Comparison of ENCODE assay signal across 8 mouse cellular contexts in genomic region chr11:79993356-79994270, GRCm38 (mm10). TPM values are rescaled to one million over a fixed set of nuclear protein-coding genes. Genes with fewer than 3 reads are reported as not detected.
DNase-seq lines count a peak whose midpoint lies in the region; ATAC-seq and TF ChIP-seq lines count a peak whose summit lies in the region.

No protein-coding gene starts in this region.

- H3K4me2 ChIP-seq in embryonic facial prominence, embryonic 14.5 days (ENCODE audit: low read depth, low read length) = peak overlapping the region; percentile 61
- H3K4me2 ChIP-seq in hindbrain, postnatal 0 days (ENCODE audit: low read depth, low read length) = peak overlapping the region; percentile 65

- ATAC-seq in embryonic facial prominence, embryonic 14.5 days (ENCODE audit: low read depth) = peak; percentile 32
- peak; percentile 58 for ATAC-seq in hindbrain, postnatal 0 days

- H3K27me3 ChIP-seq in embryonic facial prominence, embryonic 14.5 days (replicated peaks; ENCODE audit: control insufficient read depth, insufficient read depth, low read length) = no peaks in the 10 kb centered on the region
- H3K27me3 ChIP-seq in hindbrain, postnatal 0 days (ENCODE audit: insufficient read depth, low read length) = no peaks in the 10 kb centered on the region

- no peak for TF ChIP-seq CTCF in layer of hippocampus, adult 2 months (conservative IDR thresholded peaks at IDR 0.05)
- no peak for TF ChIP-seq CTCF in hindbrain, postnatal 0 days (IDR thresholded peaks at IDR 0.05; ENCODE audit: low read depth)

- peaks cover 4% of the 10 kb centered on the region; the same call in 1 of the 2 replicates for H3K4me1 ChIP-seq in embryonic facial prominence, embryonic 14.5 days (ENCODE audit: control insufficient read depth, insufficient read depth, low read length)
- H3K4me1 ChIP-seq in hindbrain, postnatal 0 days (ENCODE audit: insufficient read depth, low read length) = 0 out of 2 replicates have a peak, but pooled peaks cover 3% of the 10 kb centered on the region

- no peaks in the 10 kb centered on the region for H3K9me3 ChIP-seq in embryonic facial prominence, embryonic 14.5 days (ENCODE audit: control insufficient read depth, low read length)
- H3K9me3 ChIP-seq in hindbrain, postnatal 0 days (ENCODE audit: low read length) = no peaks in the 10 kb centered on the region

- DNase-seq in layer of hippocampus, adult 2 months (ENCODE audit: low spot score in 2 of 2) = no peak
- DNase-seq in layer of hippocampus, adult 9-10 months (ENCODE audit: low spot score) = no peak
- peak; percentile 35 for DNase-seq in MEL-GATA-1-ER (ENCODE audit: extremely low read depth, low read depth)
- DNase-seq in embryonic facial prominence, embryonic 14.5 days (ENCODE audit: low spot score) = peak; percentile 41
- DNase-seq in hindbrain, postnatal 0 days (ENCODE audit: low spot score) = peak; percentile 31
- DNase-seq in thymus, postnatal 4 days = peak; percentile 94
- no peak for DNase-seq in cerebellum, postnatal 25 days

- under 1% methylated on average over 34 of the region's 74 CpGs for WGBS in embryonic facial prominence, embryonic 14.5 days
- WGBS in hindbrain, postnatal 0 days = under 1% methylated on average over 57 of the region's 74 CpGs
- WGBS in macrophage (ENCODE audit: missing documents) = 1% methylated on average over 41 of the region's 74 CpGs

- peak overlapping the region; percentile 89 for H3K27ac ChIP-seq in layer of hippocampus, adult 2 months
- H3K27ac ChIP-seq in embryonic facial prominence, embryonic 14.5 days (replicated peaks; ENCODE audit: low read depth, low read length) = peak overlapping the region; percentile 99
- peak overlapping the region; percentile 93 for H3K27ac ChIP-seq in hindbrain, postnatal 0 days
- peak overlapping the region; percentile 53 for H3K27ac ChIP-seq in macrophage

- H3K36me3 ChIP-seq in embryonic facial prominence, embryonic 14.5 days (ENCODE audit: control insufficient read depth, insufficient read depth, low read length) = peaks cover 23% of the 10 kb centered on the region
- H3K36me3 ChIP-seq in hindbrain, postnatal 0 days (ENCODE audit: insufficient read depth, low read length) = no peaks in the 10 kb centered on the region
- no peaks in the 10 kb centered on the region for H3K36me3 ChIP-seq in macrophage (ENCODE audit: inconsistent target)

- peaks cover 51% of the 10 kb centered on the region for H3K79me2 ChIP-seq in macrophage (ENCODE audit: inconsistent target)

- H3K9ac ChIP-seq in embryonic facial prominence, embryonic 14.5 days (ENCODE audit: low read depth, low read length) = peak overlapping the region; percentile 94
- H3K9ac ChIP-seq in hindbrain, postnatal 0 days (replicated peaks; ENCODE audit: low read length) = peak overlapping the region; percentile 83

- H3K4me3 ChIP-seq in layer of hippocampus, adult 2 months = peak overlapping the region; percentile 95
- peak overlapping the region; percentile 99 for H3K4me3 ChIP-seq in embryonic facial prominence, embryonic 14.5 days (ENCODE audit: low read depth, low read length)
- peak overlapping the region; percentile 71 for H3K4me3 ChIP-seq in hindbrain, postnatal 0 days (ENCODE audit: low read length)
- H3K4me3 ChIP-seq in macrophage (ENCODE audit: inconsistent target) = peak overlapping the region; percentile 86

RNA-seq across cellular contexts. Expression of gene Suz12, which starts 0.7 kb away (rescaled TPM):
- 10 to 100 TPM; 43.1 to 45.4 TPM for total RNA-seq in layer of hippocampus, adult 2 months (2021)
- 19.0 and 20.6 TPM in 2 replicates for polyA plus RNA-seq in embryonic facial prominence, embryonic 14.5 days (2014; fragmentation: Nextera tagmentation; extraction: Ambion mirVana)
- total RNA-seq in hindbrain, postnatal 0 days (2014; rRNA removed) = 15.0 and 19.5 TPM in 2 replicates
- 10.8 and 11.8 TPM in 2 replicates for polyA plus RNA-seq in hindbrain, postnatal 0 days (2015; fragmentation: Nextera tagmentation; extraction: Ambion mirVana)
- total RNA-seq in macrophage (2018; cell fraction: chromatin; rRNA removed) = 100 to 1,000 TPM in 1 of 26 experiments, 10 to 100 TPM in 25; 31.9 to 112 (median 70.3) TPM
- 10 to 100 TPM; 26.0 to 35.5 (median 31.7) TPM for total RNA-seq in macrophage (2018; cell fraction: cytosol; rRNA removed)
- total RNA-seq in macrophage (2018; cell fraction: nucleus; rRNA removed) = 10 to 100 TPM; 25.6 to 94.2 (median 49.6) TPM
- polyA plus RNA-seq in macrophage (2018) = 19.6 to 30.9 TPM (median 24.4 TPM) in 3 replicates

RNA-seq across cellular contexts. Expression of gene Utp6, which starts 31.4 kb away (rescaled TPM):
- 10 to 100 TPM; 30.4 to 36.6 TPM for total RNA-seq in layer of hippocampus, adult 2 months (2021)
- polyA plus RNA-seq in embryonic facial prominence, embryonic 14.5 days (2014; fragmentation: Nextera tagmentation; extraction: Ambion mirVana) = 46.9 and 57.3 TPM in 2 replicates
- total RNA-seq in hindbrain, postnatal 0 days (2014; rRNA removed) = 16.8 and 17.0 TPM in 2 replicates
- 24.2 and 29.6 TPM in 2 replicates for polyA plus RNA-seq in hindbrain, postnatal 0 days (2015; fragmentation: Nextera tagmentation; extraction: Ambion mirVana)
- total RNA-seq in macrophage (2018; cell fraction: chromatin; rRNA removed) = 10 to 100 TPM; 13.8 to 47.9 (median 30.7) TPM
- total RNA-seq in macrophage (2018; cell fraction: cytosol; rRNA removed) = 10 to 100 TPM; 25.4 to 53.0 (median 38.6) TPM
- 10 to 100 TPM; 14.4 to 46.8 (median 28.4) TPM for total RNA-seq in macrophage (2018; cell fraction: nucleus; rRNA removed)
- 27.8 to 53.2 TPM (median 43.3 TPM) in 3 replicates for polyA plus RNA-seq in macrophage (2018)

Comparison
In these comparisons a context has a peak if more than half of its experiments do, and no peak if none do; other contexts are left out.
1. DNase-seq: peak in MEL-GATA-1-ER (single experiment), embryonic facial prominence, embryonic 14.5 days (single experiment), hindbrain, postnatal 0 days (single experiment) and thymus, postnatal 4 days (single experiment); none in layer of hippocampus, adult 2 months (0 of 2), layer of hippocampus, adult 9-10 months (single experiment) and cerebellum, postnatal 25 days (0 of 2).
2. Peak in every context shown above with its lines, with median percentiles within 50 percentile points of each other: H3K27ac ChIP-seq and H3K4me3 ChIP-seq.